Mouse (Mus musculus): ENCODE results near the gene Rab14.

The Rab14 gene

DNA sequence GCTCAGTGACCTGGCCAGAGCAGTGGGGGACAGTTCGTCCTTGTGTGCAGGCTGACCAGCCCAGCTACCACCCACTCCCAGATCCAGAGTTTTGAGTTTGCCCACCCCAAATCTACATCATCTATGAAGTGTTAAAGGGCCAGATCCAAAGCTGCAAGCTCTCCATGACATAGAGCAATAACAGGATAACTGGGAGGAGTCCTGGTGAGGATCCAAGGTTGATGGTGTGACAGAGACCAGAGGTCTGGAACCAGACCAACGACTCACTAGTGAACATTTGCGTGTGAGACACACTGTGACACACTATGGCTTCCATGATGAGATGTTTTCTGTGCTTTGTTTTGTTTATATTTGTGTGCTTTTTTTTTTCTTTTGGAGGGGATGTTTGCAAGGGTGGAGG, 7.1 kb upstream of the Rab14 start:
- in situ Hi-C loops (cut with MboI; ENCODE audit: low pct_unique_long_range_greater_than_20kb in 1 of 2, low sequenced_read_pairs in 2 of 2, unreplicated experiment in 1 of 2), result no loop called here

DNA sequence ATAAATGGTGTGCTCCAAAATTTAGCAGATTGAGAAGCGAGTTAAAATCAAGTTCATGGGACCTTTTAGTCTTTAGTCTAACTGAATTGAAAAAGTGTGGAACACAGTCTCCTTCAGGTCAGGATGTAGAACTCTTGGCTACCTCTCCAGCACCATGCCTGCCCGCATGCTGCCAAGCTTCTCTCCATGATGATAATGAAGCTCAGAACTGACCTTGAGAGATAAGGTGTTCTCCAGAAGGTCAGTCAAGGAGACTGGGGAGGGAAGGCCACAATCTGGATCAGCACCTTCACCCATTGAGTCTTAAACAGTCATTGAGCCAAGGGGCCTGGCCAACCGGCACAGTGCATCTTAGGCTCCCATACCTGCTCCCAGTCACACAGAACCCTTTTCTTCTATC, 5.8 kb upstream of the Rab14 start:
- in situ Hi-C loops (cut with MboI; ENCODE audit: low pct_unique_long_range_greater_than_20kb in 1 of 2, low sequenced_read_pairs in 2 of 2, unreplicated experiment in 1 of 2), result no loop called here

DNA sequence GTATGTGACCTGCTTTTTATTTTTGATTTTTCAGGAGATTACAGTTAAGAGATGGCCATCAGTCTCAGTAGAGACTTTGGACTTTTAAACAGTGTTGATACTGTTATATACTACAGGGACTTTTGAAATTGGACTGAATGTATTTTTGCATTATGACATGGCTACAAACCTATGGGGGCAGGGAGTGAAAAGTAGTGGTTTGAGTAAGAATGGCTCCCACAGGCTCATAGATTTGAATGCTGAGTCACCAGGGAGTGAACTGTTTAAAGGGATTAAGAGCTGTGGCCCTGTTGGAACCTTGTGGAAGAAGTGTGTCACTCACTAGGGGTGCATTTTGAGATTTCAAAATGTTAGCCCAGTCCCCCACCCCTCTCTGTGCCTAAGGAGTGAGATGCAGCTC, 2.8 kb upstream of the Rab14 start:
- in situ Hi-C loops (cut with MboI; ENCODE audit: low pct_unique_long_range_greater_than_20kb in 1 of 2, low sequenced_read_pairs in 2 of 2, unreplicated experiment in 1 of 2), result no loop called here

DNA sequence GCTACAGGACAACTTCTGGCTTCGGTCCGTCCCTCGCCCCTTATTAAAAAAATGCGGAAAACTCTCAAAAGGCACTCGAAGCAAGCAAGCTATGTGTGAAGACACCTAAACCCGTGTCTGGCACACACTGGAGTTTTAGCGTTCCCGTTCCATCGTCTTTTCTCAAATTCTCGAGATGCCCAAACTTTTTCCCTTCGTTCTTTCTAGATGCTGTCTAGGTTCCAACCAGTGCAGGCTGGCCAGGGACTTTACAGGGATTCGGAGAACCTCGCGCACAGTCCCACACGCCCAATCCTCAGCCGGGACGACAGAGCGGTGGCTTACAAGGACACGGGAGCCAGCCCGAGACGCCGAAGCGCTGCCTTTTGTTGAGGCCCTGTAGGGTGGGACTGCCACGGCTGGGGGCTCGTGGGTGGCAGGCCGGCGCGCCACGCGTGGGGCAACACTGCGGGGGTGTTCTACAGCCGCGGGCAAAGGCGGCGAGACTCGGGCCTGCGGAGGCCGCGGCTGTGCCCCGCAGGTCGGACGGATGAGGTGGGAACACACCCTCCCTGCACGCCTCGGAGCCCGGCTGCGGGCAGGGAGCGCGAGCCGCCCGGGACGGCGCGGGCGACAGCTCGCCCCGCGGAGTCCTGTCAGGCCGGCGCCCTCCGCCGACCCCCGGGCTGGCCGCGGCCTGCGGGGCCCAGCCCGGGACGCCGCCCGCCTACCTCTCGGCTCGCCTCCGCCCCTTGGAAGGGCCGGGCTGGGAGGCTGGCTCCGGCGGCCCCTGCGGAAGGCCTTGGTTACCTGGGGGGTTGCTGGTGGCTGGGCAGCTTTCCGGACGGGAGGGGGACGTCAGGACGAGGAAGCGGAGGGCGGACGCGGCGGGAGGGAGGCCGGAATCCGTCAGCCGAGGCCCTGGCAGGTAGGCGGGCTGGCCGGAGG, 686 bp downstream of the Rab14 start:
- in situ Hi-C loops (cut with MboI; ENCODE audit: low pct_unique_long_range_greater_than_20kb in 1 of 2, low sequenced_read_pairs in 2 of 2, unreplicated experiment in 1 of 2), result no loop called here

DNA sequence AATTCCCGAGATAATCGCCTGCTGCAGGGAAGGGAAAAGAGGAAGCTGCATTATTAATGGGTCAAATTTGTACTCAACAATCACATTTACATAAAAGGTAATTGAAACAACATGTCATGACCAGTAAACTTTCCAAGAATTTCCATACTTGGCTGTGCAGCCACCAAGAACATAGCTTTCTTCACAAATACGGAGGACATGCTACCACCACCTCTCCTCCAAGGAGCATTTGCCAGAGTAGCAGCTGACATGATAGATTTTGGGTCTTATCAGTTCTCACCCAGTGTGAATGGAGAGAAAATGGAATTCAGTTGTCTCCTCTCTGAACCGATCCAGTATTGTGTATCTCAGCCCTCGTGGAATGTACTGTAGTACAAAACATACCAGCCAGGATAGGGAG, 1.4 kb downstream of the Rab14 start:
- in situ Hi-C loops (cut with MboI; ENCODE audit: low pct_unique_long_range_greater_than_20kb in 1 of 2, low sequenced_read_pairs in 2 of 2, unreplicated experiment in 1 of 2), result no loop called here

DNA sequence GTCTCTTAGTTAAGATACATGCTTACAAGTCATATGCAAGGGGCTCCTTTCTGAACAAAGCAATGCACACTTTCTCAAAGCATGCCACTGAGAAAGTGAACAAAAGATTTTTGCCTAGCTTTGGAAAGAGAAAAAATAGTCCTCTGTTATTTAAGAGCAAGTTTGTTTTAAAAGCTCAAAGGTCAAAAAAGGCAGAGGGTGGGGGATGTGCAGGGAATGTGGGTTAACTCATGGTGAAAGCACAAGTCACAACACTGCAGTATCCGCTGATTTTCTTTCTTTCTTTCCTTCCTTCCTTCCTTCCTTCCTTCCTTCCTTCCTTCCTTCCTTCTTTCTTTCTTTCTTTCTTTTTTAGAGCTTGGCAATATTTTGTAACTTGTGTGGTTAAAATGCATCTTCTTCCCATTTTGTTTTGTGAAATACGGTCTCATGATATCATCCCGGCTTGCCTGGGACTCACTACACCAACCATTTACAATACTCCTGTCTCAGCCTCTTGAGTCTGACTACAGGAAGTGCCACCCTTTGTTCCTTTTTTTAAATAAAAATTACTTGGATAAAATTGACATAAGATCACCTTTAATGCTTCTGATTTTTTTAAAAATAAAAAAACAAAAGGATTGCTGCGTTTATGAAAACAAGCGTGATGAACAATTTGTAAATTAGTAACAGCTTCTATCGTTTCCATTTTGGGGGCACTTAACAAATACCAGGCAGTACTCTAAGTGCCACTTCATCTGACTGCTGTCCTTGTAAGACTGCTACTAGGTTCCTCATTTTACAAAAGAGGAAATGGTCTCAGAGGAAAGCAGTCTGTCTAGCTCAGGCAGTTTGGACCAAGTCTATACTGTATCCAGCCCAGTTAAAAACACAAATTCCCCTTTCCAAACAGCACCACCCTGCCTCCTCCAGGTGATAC, 5.0 kb downstream of the Rab14 start:
- in situ Hi-C loops (cut with MboI; ENCODE audit: low pct_unique_long_range_greater_than_20kb in 1 of 2, low sequenced_read_pairs in 2 of 2, unreplicated experiment in 1 of 2), result no loop called here

DNA sequence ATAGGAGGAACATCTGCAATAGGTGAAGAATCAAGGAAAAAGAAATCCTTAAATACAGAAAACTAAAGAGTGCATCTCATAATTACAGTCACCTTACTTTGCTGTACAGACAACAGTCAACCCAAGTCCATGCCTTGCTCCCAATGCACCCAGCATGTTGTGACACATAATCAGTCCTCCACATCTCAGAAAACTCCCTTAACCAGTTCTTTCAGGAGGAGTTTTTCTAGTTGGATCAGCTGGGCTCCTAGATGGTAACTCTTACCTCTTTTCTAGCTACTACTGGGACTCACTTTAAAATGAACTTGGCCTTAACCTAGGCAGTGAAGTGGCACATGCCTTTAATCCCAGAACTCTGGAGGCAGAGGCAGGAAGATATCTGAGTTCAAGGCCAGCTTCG, 6.9 kb downstream of the Rab14 start:
- in situ Hi-C loops (cut with MboI; ENCODE audit: low pct_unique_long_range_greater_than_20kb in 1 of 2, low sequenced_read_pairs in 2 of 2, unreplicated experiment in 1 of 2), result no loop called here

DNA sequence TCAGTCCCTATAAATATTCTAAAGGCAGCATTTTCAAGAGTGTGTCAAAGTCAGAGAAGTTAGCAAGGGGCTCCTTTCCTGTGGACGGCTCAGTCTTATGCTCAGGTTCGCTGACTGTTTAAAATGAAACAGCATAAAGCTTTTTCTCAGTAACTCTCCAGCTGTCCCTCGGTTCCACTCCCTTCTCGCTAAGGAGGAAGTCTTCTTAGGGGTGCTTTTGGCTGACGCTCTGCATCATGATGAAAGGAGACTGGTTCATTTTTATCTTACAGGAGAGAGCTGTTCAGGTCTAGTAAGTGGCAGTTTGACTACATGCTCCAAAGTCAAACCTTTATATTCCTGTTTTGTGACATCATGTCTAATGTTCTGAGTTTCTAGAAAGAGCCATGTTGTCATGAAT, 12.0 kb downstream of the Rab14 start:
- in situ Hi-C loops (cut with MboI; ENCODE audit: low pct_unique_long_range_greater_than_20kb in 1 of 2, low sequenced_read_pairs in 2 of 2, unreplicated experiment in 1 of 2), result no loop called here

DNA sequence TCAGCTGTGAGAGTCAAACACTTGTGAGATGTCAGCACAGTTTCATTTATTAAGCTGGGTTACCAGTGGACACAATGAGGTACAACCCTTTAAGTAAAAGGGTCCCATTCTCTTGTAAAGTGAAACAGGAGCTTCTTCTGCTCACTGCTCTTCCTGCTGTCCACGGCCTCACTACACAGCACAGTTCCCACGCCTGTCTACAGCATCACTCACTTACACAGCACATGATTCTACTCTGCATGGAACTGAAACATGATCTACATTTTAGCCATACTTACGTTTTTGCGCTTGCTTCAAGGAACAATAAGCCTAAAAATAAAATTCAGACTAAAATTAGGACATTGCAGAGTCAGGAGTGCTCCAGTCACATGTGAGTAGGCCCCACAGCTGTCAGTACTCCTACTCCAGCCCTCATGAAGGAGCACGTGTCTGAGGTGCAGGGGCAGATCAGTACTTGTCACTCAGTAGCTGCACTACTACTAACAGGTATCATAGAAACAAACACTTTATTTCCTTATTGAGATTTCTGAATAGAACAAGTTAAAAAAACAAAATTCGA, 17.7 kb downstream of the Rab14 start:
- in situ Hi-C loops (cut with MboI; ENCODE audit: low pct_unique_long_range_greater_than_20kb in 1 of 2, low sequenced_read_pairs in 2 of 2, unreplicated experiment in 1 of 2), result no loop called here

DNA sequence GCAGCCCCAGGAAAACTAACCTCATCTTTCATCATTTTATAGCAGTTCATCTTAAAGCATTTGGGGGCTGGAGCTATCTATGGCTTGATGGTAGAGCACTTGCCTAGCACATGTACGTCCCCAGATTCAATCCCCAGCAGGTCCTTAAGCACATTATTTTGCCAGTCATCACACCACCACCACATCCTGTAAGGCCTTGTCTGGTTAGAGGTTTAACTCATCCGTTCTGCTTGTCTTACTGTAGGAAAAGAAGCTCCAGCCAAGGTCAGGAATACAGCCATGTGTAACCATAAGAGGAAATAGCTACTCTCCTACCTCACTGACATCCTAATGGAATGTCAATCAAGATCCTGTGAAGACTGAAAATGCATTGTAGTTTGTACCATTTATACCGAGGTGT, 22.8 kb downstream of the Rab14 start:
- in situ Hi-C loops (cut with MboI; ENCODE audit: low pct_unique_long_range_greater_than_20kb in 1 of 2, low sequenced_read_pairs in 2 of 2, unreplicated experiment in 1 of 2), result no loop called here

DNA sequence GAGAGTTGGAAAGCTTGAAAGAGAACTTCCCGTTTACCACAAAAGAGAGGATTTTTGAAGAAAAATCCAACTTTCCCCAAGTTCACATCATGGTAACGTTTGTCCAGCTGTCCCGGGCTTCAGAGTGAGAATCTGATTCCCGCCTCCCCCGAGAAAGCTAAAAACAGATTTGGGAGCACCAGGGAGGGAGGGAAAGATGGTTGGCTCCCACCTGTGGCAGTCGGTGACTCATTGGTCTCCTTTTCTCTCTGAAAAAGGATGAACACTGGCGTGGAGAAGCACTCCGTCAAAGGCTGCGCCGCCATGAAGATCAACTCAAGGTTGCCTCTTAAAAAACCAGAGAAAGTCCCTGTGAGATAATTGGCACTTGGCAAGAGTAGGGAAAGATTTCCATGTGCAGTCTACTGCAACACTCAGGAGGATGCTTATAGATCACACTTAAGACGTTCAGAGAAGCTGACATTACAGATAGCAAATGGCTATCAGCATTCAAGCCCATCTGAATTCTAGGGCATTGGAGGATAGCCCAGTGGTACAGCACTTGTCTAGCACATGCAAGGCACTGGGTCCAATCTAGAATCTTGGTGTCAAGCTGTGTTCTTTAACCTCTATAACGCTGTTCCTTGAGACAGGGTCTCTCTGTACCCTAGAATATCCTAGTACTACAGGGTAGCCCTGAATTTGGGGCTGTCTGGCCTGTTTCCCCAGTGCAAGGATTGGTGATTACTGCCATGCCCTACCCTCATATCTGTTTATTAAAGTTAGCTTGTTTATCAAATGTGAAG, 25.4 kb downstream of the Rab14 start:
- in situ Hi-C loops (cut with MboI; ENCODE audit: low pct_unique_long_range_greater_than_20kb in 1 of 2, low sequenced_read_pairs in 2 of 2, unreplicated experiment in 1 of 2), result no loop called here

DNA sequence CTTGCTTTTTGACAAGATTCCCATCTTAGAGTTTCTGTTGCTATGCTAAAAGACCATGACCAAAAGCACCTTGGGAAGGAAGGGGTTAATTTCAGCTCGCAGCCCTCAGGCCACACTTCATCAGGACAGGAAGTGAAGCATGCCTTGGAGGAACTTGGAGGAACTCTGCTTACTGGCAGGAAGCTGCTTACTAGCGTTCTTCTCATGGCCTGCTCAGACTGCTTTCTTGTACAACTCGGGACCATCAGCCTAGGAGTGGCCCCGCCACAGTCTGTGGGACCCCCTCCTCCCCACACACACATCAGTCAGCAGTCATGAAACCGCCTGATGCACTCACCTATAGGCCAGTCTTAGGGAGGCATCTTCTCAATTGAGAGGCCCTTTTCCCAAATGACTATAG, 26.8 kb downstream of the Rab14 start:
- in situ Hi-C loops (cut with MboI; ENCODE audit: low pct_unique_long_range_greater_than_20kb in 1 of 2, low sequenced_read_pairs in 2 of 2, unreplicated experiment in 1 of 2), result no loop called here

DNA sequence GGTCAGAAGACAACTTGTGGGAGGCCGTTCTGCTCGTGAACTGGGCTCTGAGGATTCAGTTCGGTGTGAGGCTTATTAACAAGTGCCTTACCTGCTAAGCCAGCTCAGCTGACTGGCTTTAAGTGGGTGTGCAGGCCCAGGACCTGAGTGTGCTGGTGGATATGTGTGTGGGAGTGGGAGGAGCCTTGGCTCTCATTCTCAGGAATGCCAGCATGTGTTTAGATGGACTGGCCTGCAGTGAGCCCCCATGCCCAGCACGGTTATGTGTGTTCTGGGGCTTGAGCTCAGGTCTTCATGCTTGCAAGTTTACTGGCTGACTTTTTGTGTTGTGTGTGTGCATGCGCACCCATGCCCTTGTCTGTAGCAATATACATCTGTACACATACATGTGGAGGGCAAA, 27.3 kb downstream of the Rab14 start:
- in situ Hi-C loops (cut with MboI; ENCODE audit: low pct_unique_long_range_greater_than_20kb in 1 of 2, low sequenced_read_pairs in 2 of 2, unreplicated experiment in 1 of 2), result no loop called here

DNA sequence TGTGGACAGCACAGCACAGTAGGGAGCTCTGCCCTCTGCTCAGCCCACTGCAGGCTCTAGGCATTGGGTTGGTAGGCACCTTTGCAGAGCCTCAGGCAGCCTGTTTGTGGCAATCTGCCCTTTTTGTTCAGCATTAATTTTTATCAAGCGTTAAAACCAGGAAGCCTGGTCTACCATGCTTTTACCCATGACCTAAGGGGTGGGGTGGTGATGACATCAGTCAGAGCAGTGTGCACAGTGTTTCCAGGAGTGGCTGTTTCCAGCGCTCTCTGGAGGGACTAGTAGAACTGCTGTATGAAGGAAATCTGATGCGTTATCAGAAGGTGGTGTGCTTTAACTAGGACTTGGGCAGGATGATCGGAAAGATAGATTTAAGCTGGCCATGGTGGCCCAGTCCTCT, 28.7 kb downstream of the Rab14 start:
- in situ Hi-C loops (cut with MboI; ENCODE audit: low pct_unique_long_range_greater_than_20kb in 1 of 2, low sequenced_read_pairs in 2 of 2, unreplicated experiment in 1 of 2), result no loop called here

DNA sequence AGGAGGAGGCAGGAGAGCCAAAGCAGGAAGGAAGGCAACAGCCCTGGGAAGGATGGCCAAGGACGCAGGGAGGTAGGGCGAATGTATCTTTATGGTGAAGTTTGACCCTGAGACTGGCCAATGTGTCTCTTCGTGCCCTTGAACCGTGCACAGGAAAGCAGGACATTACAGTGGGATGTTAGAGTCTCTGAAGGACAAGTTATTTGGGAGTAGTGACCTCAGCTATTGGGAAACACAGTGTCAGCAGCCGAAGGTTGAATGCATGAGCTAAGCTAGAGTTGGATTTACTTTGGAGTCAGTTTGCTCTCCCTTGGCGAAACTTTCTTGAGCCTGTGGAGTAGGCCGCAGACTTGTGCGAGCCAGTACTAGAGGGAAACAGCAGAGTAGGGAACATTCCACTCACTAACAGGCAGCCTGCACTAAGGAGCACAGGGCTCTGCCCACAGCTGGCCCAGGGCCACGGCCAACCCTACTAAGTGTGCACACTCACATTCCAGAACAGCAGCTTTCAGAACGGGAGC, 29.5 kb downstream of the Rab14 start:
- in situ Hi-C loops (cut with MboI; ENCODE audit: low pct_unique_long_range_greater_than_20kb in 1 of 2, low sequenced_read_pairs in 2 of 2, unreplicated experiment in 1 of 2), result no loop called here

DNA sequence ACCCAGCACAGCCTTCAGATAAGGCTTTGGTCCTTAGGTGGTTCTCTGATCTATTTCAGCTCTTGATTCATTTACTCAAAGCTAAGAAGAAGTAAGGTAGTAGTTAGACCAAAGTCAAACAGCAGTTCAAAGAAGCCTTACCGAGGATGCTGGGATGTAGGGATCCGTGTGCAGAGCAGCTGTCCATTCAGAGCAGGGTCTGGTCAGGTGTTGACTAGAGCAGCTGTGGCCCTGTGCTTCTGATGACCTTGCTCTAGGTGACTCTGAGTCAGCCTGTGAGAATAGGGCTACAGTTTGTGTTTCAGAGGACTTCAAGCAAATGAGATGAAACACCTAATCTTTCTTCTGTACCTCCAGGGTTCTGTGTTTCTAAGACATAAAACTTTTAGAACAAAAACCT, 31.5 kb downstream of the Rab14 start:
- in situ Hi-C loops (cut with MboI; ENCODE audit: low pct_unique_long_range_greater_than_20kb in 1 of 2, low sequenced_read_pairs in 2 of 2, unreplicated experiment in 1 of 2), result no loop called here

DNA sequence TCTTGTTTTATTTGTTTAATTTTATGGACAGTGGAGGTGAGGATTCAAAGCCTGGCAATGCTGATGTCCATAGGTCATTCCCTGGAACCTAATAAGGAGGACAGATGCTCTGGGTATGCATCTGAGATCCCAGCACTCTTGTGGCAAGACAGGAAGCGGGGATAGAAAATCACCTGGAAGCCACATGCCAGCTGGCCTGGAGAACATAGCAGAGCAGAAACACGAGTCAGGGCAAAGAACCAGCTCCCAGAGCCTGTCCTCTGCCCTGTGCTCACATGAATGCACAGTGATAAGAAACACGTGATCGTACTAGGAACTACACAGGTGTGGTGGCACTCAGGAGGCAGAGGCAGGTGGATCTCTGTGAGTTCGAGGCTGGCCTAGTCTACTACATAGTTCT, 34.1 kb downstream of the Rab14 start:
- in situ Hi-C loops (cut with MboI; ENCODE audit: low pct_unique_long_range_greater_than_20kb in 1 of 2, low sequenced_read_pairs in 2 of 2, unreplicated experiment in 1 of 2), result no loop called here

DNA sequence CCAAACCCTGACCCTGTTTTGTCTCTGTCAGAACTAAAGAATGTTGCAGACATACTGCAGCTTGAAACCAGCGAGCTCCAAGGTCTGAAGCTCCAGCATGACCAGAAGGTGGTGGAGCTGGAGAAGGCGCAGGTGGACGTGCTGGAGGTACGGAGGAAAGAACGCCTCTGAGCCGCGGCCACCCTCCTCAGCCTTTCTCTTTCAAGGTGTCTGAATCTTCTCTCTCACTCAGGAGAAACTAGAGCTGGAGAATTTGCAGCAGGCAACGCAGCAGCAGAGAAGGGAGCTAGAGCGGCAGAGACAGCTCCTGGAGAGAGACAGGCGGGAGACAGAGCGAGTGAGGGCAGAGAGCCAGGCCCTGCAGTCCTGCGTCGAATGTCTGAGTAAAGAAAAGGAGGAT, 35.5 kb downstream of the Rab14 start:
- in situ Hi-C loops (cut with MboI; ENCODE audit: low pct_unique_long_range_greater_than_20kb in 1 of 2, low sequenced_read_pairs in 2 of 2, unreplicated experiment in 1 of 2), result no loop called here
